Mouse (Mus musculus) heart, adult 2 months (tissue): ENCODE data around the gene Mybbp1a. TPM values are rescaled to one million over a fixed set of nuclear protein-coding genes. Genes with fewer than 3 reads are reported as not detected.

Experiments
- DNase-seq, 2 experiments: peaks; one replicate each; pipeline ENCODE4 v3.0.0; 2021
- H3K27ac ChIP-seq: fragments of 200-600 bp; 2 replicates; pipeline ENCODE4 v1.8.1; 2022
- H3K27me3 ChIP-seq: fragments of 200-500 bp; 2 replicates; pipeline ENCODE4 v1.6.1; 2012; ENCODE audit warnings: mild to moderate bottlenecking, low read length, inconsistent platforms, mixed read lengths; ENCODE audit not compliant: control insufficient read depth, insufficient read depth
- H3K36me3 ChIP-seq: fragments of 200-500 bp; 2 replicates; pipeline ENCODE4 v1.6.1; 2012; ENCODE audit warnings: low read length, inconsistent platforms; ENCODE audit not compliant: control insufficient read depth, insufficient read depth
- H3K4me1 ChIP-seq: fragments of 200-500 bp; 2 replicates; pipeline ENCODE4 v1.6.1; 2011; ENCODE audit warnings: low read length; ENCODE audit not compliant: control insufficient read depth, insufficient read depth
- H3K4me3 ChIP-seq: fragments of 200-600 bp; 2 replicates; pipeline ENCODE4 v1.8.1; 2022
- H3K79me2 ChIP-seq: fragments of 200-500 bp; replicated peaks from 2 replicates; pipeline ENCODE4 v1.6.1; 2012; ENCODE audit warnings: mild to moderate bottlenecking, inconsistent platforms, low read length, moderate library complexity, mixed read lengths; ENCODE audit not compliant: control insufficient read depth, insufficient read depth
- H3K9ac ChIP-seq: fragments of 200-500 bp; 2 replicates; pipeline ENCODE4 v1.6.1; 2012; ENCODE audit warnings: low read depth, mild to moderate bottlenecking, control low read depth, inconsistent platforms, low read length, mixed read lengths
- CTCF ChIP-seq: fragments of 200-600 bp; IDR thresholded peaks from 2 replicates; pipeline ENCODE4 v1.8.1; 2022; ENCODE audit warnings: antibody characterized with exemption, mild to moderate bottlenecking, moderate library complexity
- EP300 ChIP-seq: fragments of 200-500 bp; IDR thresholded peaks from 2 replicates; pipeline ENCODE4 v1.6.1; 2011; ENCODE audit warnings: low read depth, low read length, control low read depth; ENCODE audit not compliant: insufficient read depth
- POLR2A ChIP-seq: fragments of 200-500 bp; IDR thresholded peaks from 2 replicates; pipeline ENCODE4 v1.6.1; 2011; ENCODE audit warnings: mild to moderate bottlenecking, low read depth, low read length, control low read depth; ENCODE audit not compliant: insufficient read depth
- WGBS: fragments of 180-500 bp; shearing (Covaris S2); methylation state at CpG from one replicate; pipeline ENCODE4 v1.1.7; 2018; 5-methylcytosine and 5-hydroxymethylcytosine counted together
- intact Hi-C: fragments of 180-260 bp; cut with DNase I; formaldehyde crosslinking; loops from one replicate; pipeline ENCODE4 v1.15.1; 2025
- polyA plus RNA-seq: library from polyadenylated mRNA; depleted of rRNA; stranded (reverse); fragments of >200 nt; gene quantifications from 2 replicates; pipeline ENCODE4 v1.2.3, GENCODE M21; 2012
- total RNA-seq, 2 experiments: library from RNA; stranded (reverse); gene quantifications; 2 replicates each; pipeline ENCODE4 v1.2.3; 2021

The Mybbp1a gene
- total and polyA plus RNA-seq, 3 experiments: 21.8 to 46.1 (median 42.7) TPM

- Histone ChIP-seq H3K9ac (peak overlapping the region; percentile 14; the same call in 1 of the 2 replicates), H3K4me3 (no peak overlapping the region), H3K79me2 (no peaks in the 10 kb centered on the region), H3K27me3 (no peaks in the 10 kb centered on the region), H3K36me3 (peaks cover 4% of the 10 kb centered on the region), H3K4me1 (peaks cover 29% of the 10 kb centered on the region), H3K27ac (peak overlapping the region; percentile 87)
- intact Hi-C loops: loop anchor here (2.0 kb wide), 1 partner anchor 14 kb away; the partner anchor contains the start of gene Smtnl2
- WGBS: 3% methylated on average over 10 of the region's 10 CpGs
- no peak for TF ChIP-seq CTCF
- TF ChIP-seq POLR2A: peak; percentile 53; the same call in 1 of the 2 replicates
- peak; percentile 98 for TF ChIP-seq EP300
- DNase-seq: peak; percentile 90
These were observed 44.1 kb upstream of the Mybbp1a start for GRCm38 (mm10) chr11:72397072-72397471.

DNA sequence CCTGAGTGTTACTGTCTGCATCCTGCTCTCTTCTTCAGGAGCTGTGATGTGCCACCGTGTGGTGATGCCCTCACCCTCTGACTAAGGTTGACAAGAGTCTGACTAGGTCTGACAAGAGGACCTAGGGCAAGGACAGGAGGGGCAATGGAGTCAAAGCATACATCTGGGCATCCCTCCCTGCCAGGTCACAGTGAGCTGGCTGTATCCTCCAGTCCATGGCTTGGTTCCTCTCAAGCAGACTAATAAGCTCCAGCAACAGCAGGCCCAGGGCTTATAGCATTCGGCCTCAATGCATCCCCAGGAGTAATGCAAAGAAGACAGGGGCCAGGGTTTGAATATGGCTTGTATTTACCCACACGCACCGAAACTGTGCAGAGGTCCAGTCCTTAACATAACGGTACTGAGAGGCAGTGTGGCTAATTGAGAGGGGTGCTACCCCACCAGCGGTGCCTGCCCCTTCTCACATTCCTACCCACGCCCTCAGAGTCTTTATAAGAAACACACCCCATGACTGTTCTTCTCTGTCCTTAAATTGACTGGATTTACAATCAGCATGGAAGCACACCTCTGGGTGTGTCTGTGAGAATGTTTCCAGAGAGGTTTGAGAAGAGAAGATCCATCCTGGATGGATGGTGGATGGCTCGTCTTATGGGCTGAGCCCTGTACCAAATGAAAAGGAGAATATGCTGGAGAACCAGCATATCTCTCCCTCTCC is 43.2 kb upstream of the Mybbp1a start:
- no peak for DNase-seq
- H3K9ac ChIP-seq: no peak overlapping the region
- no peaks in the 10 kb centered on the region; the same call in 1 of the 2 replicates for H3K79me2 ChIP-seq
- TF ChIP-seq EP300 (no peak), POLR2A (no peak), CTCF (no peak)
- H3K4me1 ChIP-seq: peaks cover 29% of the 10 kb centered on the region
- 80% methylated on average over 8 of the region's 8 CpGs for WGBS
- peaks cover 4% of the 10 kb centered on the region for H3K36me3 ChIP-seq
- no peaks in the 10 kb centered on the region for H3K27me3 ChIP-seq
- intact Hi-C loops: loop anchor here (2.0 kb wide), 1 partner anchor 13 kb away; the partner anchor contains the start of gene Smtnl2
- H3K4me3 ChIP-seq: no peak overlapping the region
- peak overlapping the region; percentile 87 for H3K27ac ChIP-seq

DNA sequence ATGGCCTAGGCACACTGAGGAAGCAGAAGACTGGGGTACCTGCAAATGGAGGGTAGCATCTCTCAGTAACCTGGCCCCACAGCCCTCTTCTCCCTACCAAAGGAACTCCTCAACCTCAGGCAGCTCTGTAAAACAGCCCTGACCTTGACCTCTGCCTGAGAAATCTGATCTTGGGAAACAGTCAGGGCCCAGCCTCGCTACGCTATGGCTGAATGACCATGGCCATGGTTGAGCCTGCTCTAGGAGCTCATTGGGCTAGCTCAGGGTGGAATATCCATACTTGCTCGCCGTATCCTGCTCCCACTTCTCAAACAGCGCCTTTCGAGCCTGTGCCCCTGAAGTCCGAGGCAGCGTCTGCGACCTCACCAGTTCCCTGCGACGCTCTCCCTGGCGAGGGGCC is 40.1 kb upstream of the Mybbp1a start:
- no peaks in the 10 kb centered on the region; the same call in 1 of the 2 replicates for H3K79me2 ChIP-seq
- H3K27ac ChIP-seq: no peak overlapping the region
- no peak overlapping the region for H3K4me3 ChIP-seq
- no peaks in the 10 kb centered on the region for H3K27me3 ChIP-seq
- peaks cover 22% of the 10 kb centered on the region for H3K4me1 ChIP-seq
- intact Hi-C loops: no loop called here
- TF ChIP-seq POLR2A: no peak
- TF ChIP-seq CTCF: no peak
- no peak for TF ChIP-seq EP300
- H3K9ac ChIP-seq: no peak overlapping the region
- 96% methylated on average over 12 of the region's 12 CpGs for WGBS
- peaks cover 4% of the 10 kb centered on the region for H3K36me3 ChIP-seq
- no peak for DNase-seq

DNA sequence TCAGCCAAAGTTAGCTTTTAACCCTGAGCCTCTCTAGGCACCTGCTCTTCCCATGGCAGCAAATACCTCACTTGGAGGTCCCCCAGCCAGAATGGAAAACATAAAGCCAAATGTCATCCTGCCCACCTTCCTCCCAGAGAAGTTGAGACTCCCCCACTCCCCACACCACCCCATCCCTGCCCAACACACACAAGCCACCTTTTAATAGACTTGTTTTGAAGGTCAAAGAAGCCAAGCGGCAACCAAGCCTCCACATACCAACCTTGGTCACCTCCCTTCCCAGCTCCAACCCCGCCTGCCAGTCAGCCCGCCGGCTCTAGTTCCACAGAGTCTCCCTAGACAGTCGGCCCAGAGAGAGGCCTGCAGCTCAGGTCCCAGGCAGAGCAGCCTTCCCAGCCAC is 39.1 kb upstream of the Mybbp1a start:
- Histone ChIP-seq H3K4me3 (no peak overlapping the region), H3K9ac (no peak overlapping the region), H3K36me3 (peaks cover 2% of the 10 kb centered on the region), H3K27ac (no peak overlapping the region), H3K4me1 (peaks cover 14% of the 10 kb centered on the region), H3K27me3 (no peaks in the 10 kb centered on the region), H3K79me2 (no peaks in the 10 kb centered on the region; the same call in 1 of the 2 replicates)
- TF ChIP-seq POLR2A (no peak), CTCF (no peak)
- intact Hi-C loops: no loop called here
- no peak for DNase-seq
- 47% methylated on average over 5 of the region's 5 CpGs for WGBS

GRCm38 (mm10) chr11:72402969-72403368 is 38.2 kb upstream of the Mybbp1a start:
- Histone ChIP-seq H3K27ac (no peak overlapping the region), H3K79me2 (no peaks in the 10 kb centered on the region; the same call in 1 of the 2 replicates), H3K4me3 (no peak overlapping the region), H3K4me1 (peaks cover 11% of the 10 kb centered on the region), H3K27me3 (no peaks in the 10 kb centered on the region), H3K36me3 (no peaks in the 10 kb centered on the region), H3K9ac (no peak overlapping the region)
- intact Hi-C loops: no loop called here
- no peak for TF ChIP-seq EP300
- TF ChIP-seq CTCF: no peak
- TF ChIP-seq POLR2A: no peak
- 86% methylated on average over 12 of the region's 12 CpGs for WGBS
- DNase-seq: no peak

DNA sequence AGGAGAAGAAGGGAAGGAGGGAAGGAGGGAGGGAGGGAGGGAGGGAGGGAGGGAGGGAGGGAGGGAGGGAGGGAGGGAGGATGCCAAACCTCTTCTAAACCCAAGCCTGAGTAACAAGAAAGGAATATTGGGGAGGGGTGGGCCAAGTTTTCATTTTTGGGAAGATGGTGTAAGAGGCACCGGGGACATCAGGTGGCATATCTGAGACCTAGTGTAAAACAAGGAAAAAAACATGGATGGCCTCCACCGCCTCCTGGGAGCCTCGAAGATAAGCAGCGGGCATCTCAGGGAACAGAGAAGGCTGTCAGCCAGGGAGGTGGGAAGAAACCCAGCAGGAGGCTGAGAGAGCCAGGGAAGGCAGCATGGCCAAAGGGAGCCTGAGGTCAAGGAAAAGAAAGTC is 35.6 kb upstream of the Mybbp1a start:
- intact Hi-C loops: no loop called here
- H3K4me3 ChIP-seq: no peak overlapping the region
- H3K79me2 ChIP-seq: no peaks in the 10 kb centered on the region; the same call in 1 of the 2 replicates
- no peak overlapping the region for H3K9ac ChIP-seq
- no peaks in the 10 kb centered on the region for H3K27me3 ChIP-seq
- no peak for DNase-seq
- peaks cover 18% of the 10 kb centered on the region for H3K4me1 ChIP-seq
- no peak overlapping the region for H3K27ac ChIP-seq
- no peaks in the 10 kb centered on the region for H3K36me3 ChIP-seq
- WGBS: 46% methylated on average over 4 of the region's 4 CpGs
- TF ChIP-seq POLR2A (no peak), CTCF (no peak), EP300 (no peak)
